Mouse (Mus musculus): ENCODE data around the gene Emb. TPM values are rescaled to one million over a fixed set of nuclear protein-coding genes. Genes with fewer than 3 reads are reported as not detected.

Emb gene
- polyA plus RNA-seq, 1 experiment from 2014 or later: 18.8 TPM

DNA sequence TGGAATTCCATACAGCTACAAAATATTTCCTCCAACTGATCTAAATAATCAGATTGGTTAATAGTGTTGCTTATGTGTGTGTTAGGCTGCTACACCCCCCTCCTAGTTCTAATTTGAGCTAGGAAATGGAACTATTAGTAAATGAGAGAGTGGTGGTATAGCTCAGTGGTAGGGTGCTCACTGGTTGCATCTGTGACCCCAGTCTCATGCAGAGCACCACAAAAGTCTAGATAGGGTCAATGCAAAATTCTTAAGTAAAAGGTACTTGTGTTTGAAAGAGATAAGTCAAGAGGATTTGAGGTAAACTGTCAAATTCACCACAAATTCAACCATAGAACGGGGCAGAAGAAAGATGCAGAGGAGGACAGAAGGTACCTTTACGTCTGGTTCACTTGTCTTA is 10.7 kb upstream of the Emb start:
- no peaks in the 10 kb centered on the region for H3K9me3 ChIP-seq (replicated peaks; ENCODE audit: control insufficient read depth, low read length)
- no peak overlapping the region for H3K4me3 ChIP-seq (replicated peaks; ENCODE audit: low read length)
- H3K36me3 ChIP-seq (ENCODE audit: control insufficient read depth, insufficient read depth, low read length): no peaks in the 10 kb centered on the region
- no peak for ATAC-seq (ENCODE audit: insufficient read depth, low FRiP score)
- 91% methylated on average over 2 of the region's 2 CpGs for WGBS
- H3K4me1 ChIP-seq (ENCODE audit: control insufficient read depth, insufficient read depth, low read length): no peaks in the 10 kb centered on the region
- H3K4me2 ChIP-seq (ENCODE audit: low read depth, low read length): no peak overlapping the region
- H3K9ac ChIP-seq (ENCODE audit: low read length): no peak overlapping the region
- no peak overlapping the region for H3K27ac ChIP-seq (ENCODE audit: low read length)
- no peaks in the 10 kb centered on the region for H3K27me3 ChIP-seq (ENCODE audit: control insufficient read depth, insufficient read depth, low read length)

DNA sequence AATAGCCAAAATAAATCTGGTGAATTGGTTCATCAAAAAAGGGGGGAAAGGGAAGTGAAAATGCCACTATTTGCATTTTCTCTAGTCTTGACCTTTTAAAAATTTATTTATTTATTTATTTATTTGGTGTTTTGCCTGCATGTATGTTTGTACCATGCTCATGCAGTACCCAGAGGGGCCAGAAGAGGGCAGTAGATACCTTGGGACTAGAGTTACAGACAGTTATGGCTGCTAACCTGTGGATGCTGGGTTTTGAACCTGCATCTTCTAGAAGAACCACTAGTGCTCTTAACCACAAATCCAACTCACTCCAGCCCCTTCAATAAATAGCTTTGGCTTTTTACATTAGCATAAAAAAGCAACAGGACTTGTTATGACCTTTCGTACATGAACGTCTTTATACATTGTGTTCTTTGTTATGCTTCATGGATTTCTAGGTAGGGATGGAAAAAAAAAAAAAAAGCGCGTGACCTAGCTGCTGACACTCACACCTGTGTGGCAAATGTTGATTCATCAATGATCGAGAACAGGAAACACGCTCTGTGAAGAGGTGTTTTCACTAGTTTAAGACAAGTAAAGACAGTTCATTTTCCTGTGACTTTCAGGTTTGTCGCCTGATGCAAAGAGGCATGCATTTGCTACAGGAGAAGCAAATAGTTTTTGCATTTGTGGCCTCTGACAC is 9.8 kb upstream of the Emb start:
- Histone ChIP-seq H3K9me3 (replicated peaks; ENCODE audit: control insufficient read depth, low read length) (no peaks in the 10 kb centered on the region), H3K4me2 (ENCODE audit: low read depth, low read length) (no peak overlapping the region), H3K4me3 (replicated peaks; ENCODE audit: low read length) (no peak overlapping the region), H3K9ac (ENCODE audit: low read length) (no peak overlapping the region), H3K27ac (ENCODE audit: low read length) (no peak overlapping the region), H3K36me3 (ENCODE audit: control insufficient read depth, insufficient read depth, low read length) (no peaks in the 10 kb centered on the region), H3K27me3 (ENCODE audit: control insufficient read depth, insufficient read depth, low read length) (no peaks in the 10 kb centered on the region), H3K4me1 (ENCODE audit: control insufficient read depth, insufficient read depth, low read length) (no peaks in the 10 kb centered on the region)
- WGBS: 86% methylated on average over 7 of the region's 7 CpGs
- no peak for ATAC-seq (ENCODE audit: insufficient read depth, low FRiP score)

- no peak overlapping the region for H3K27ac ChIP-seq (ENCODE audit: low read length)
These were observed 5.4 kb upstream of the Emb start for GRCm38 (mm10) chr13:117202755-117203471.

GRCm38 (mm10) chr13:117204685-117205084 is 3.7 kb upstream of the Emb start:
- Histone ChIP-seq H3K27ac (ENCODE audit: low read length) (no peak overlapping the region), H3K27me3 (ENCODE audit: control insufficient read depth, insufficient read depth, low read length) (no peaks in the 10 kb centered on the region), H3K4me3 (replicated peaks; ENCODE audit: low read length) (no peak overlapping the region), H3K9ac (ENCODE audit: low read length) (no peak overlapping the region), H3K4me2 (ENCODE audit: low read depth, low read length) (no peak overlapping the region), H3K9me3 (replicated peaks; ENCODE audit: control insufficient read depth, low read length) (no peaks in the 10 kb centered on the region), H3K4me1 (ENCODE audit: control insufficient read depth, insufficient read depth, low read length) (no peaks in the 10 kb centered on the region), H3K36me3 (ENCODE audit: control insufficient read depth, insufficient read depth, low read length) (no peaks in the 10 kb centered on the region)
- ATAC-seq (ENCODE audit: insufficient read depth, low FRiP score): no peak
- 90% methylated on average over 7 of the region's 7 CpGs for WGBS

More at GRCm38 (mm10) chr13:117202755-117203471, 5.4 kb upstream of the Emb start:
- Histone ChIP-seq H3K9ac (ENCODE audit: low read length) (no peak overlapping the region), H3K27me3 (ENCODE audit: control insufficient read depth, insufficient read depth, low read length) (no peaks in the 10 kb centered on the region), H3K36me3 (ENCODE audit: control insufficient read depth, insufficient read depth, low read length) (no peaks in the 10 kb centered on the region), H3K9me3 (replicated peaks; ENCODE audit: control insufficient read depth, low read length) (no peaks in the 10 kb centered on the region), H3K4me2 (ENCODE audit: low read depth, low read length) (no peak overlapping the region), H3K4me1 (ENCODE audit: control insufficient read depth, insufficient read depth, low read length) (no peaks in the 10 kb centered on the region), H3K4me3 (replicated peaks; ENCODE audit: low read length) (no peak overlapping the region)
- no peak for ATAC-seq (ENCODE audit: insufficient read depth, low FRiP score)
- WGBS: 43% methylated on average over 22 of the region's 22 CpGs

- Histone ChIP-seq H3K9me3 (replicated peaks; ENCODE audit: control insufficient read depth, low read length) (no peaks in the 10 kb centered on the region), H3K4me3 (replicated peaks; ENCODE audit: low read length) (no peak overlapping the region), H3K4me2 (ENCODE audit: low read depth, low read length) (no peak overlapping the region), H3K27ac (ENCODE audit: low read length) (no peak overlapping the region), H3K4me1 (ENCODE audit: control insufficient read depth, insufficient read depth, low read length) (no peaks in the 10 kb centered on the region), H3K9ac (ENCODE audit: low read length) (no peak overlapping the region), H3K27me3 (ENCODE audit: control insufficient read depth, insufficient read depth, low read length) (no peaks in the 10 kb centered on the region), H3K36me3 (ENCODE audit: control insufficient read depth, insufficient read depth, low read length) (no peaks in the 10 kb centered on the region)
- 88% methylated on average over 8 of the region's 8 CpGs for WGBS
- ATAC-seq (ENCODE audit: insufficient read depth, low FRiP score): no peak
These were observed 2.3 kb upstream of the Emb start for GRCm38 (mm10) chr13:117206066-117206465.

- H3K9ac ChIP-seq (ENCODE audit: low read length): no peak overlapping the region
These were observed 3.1 kb downstream of the Emb start for GRCm38 (mm10) chr13:117211386-117211875.

DNA sequence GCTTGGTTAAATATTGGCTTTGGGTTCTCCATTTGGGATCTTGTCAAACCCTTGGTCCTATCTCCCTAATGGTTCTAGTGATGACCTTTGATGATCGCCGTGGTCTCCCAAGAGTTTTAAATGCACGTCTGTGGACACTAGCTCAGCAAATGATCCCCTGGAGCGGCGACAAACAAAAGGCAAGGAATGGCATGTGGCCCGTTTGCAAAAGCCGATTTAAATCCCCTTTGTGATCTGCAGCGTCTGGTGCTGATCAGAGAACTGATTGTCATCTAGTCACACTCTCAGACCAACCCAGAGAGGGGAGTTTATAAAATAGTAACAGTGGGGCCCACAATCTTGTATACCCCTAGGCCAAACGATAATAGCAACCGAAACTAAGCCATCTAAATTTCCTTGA is 7.1 kb downstream of the Emb start:
- no peak for ATAC-seq (ENCODE audit: insufficient read depth, low FRiP score)
- WGBS: 27% methylated on average over 10 of the region's 10 CpGs

More at GRCm38 (mm10) chr13:117211386-117211875, 3.1 kb downstream of the Emb start:
- no peak overlapping the region for H3K27ac ChIP-seq (ENCODE audit: low read length)
- WGBS: 53% methylated on average over 11 of the region's 11 CpGs
- H3K36me3 ChIP-seq (ENCODE audit: control insufficient read depth, insufficient read depth, low read length): no peaks in the 10 kb centered on the region
- H3K4me3 ChIP-seq (replicated peaks; ENCODE audit: low read length): no peak overlapping the region
- no peaks in the 10 kb centered on the region for H3K9me3 ChIP-seq (replicated peaks; ENCODE audit: control insufficient read depth, low read length)
- ATAC-seq (ENCODE audit: insufficient read depth, low FRiP score): no peak
- H3K4me2 ChIP-seq (ENCODE audit: low read depth, low read length): no peak overlapping the region
- H3K4me1 ChIP-seq (ENCODE audit: control insufficient read depth, insufficient read depth, low read length): no peaks in the 10 kb centered on the region
- H3K27me3 ChIP-seq (ENCODE audit: control insufficient read depth, insufficient read depth, low read length): no peaks in the 10 kb centered on the region

GRCm38 (mm10) chr13:117216126-117216525 is 7.8 kb downstream of the Emb start:
- no peak overlapping the region for H3K4me3 ChIP-seq (replicated peaks; ENCODE audit: low read length)
- 38% methylated on average over 10 of the region's 10 CpGs for WGBS
- no peaks in the 10 kb centered on the region for H3K9me3 ChIP-seq (replicated peaks; ENCODE audit: control insufficient read depth, low read length)
- 0 out of 2 replicates have a peak, but pooled peaks cover 2% of the 10 kb centered on the region for H3K4me1 ChIP-seq (ENCODE audit: control insufficient read depth, insufficient read depth, low read length)
- no peak overlapping the region for H3K27ac ChIP-seq (ENCODE audit: low read length)
- no peak for ATAC-seq (ENCODE audit: insufficient read depth, low FRiP score)
- no peak overlapping the region for H3K9ac ChIP-seq (ENCODE audit: low read length)
- no peaks in the 10 kb centered on the region for H3K27me3 ChIP-seq (ENCODE audit: control insufficient read depth, insufficient read depth, low read length)
- no peaks in the 10 kb centered on the region for H3K36me3 ChIP-seq (ENCODE audit: control insufficient read depth, insufficient read depth, low read length)
- no peak overlapping the region for H3K4me2 ChIP-seq (ENCODE audit: low read depth, low read length)

More for the DNA sequence above, 7.1 kb downstream of the Emb start:
- no peak overlapping the region for H3K9ac ChIP-seq (ENCODE audit: low read length)
- H3K27ac ChIP-seq (ENCODE audit: low read length): no peak overlapping the region
- no peaks in the 10 kb centered on the region for H3K9me3 ChIP-seq (replicated peaks; ENCODE audit: control insufficient read depth, low read length)
- H3K36me3 ChIP-seq (ENCODE audit: control insufficient read depth, insufficient read depth, low read length): no peaks in the 10 kb centered on the region
- no peak overlapping the region for H3K4me2 ChIP-seq (ENCODE audit: low read depth, low read length)
- H3K4me3 ChIP-seq (replicated peaks; ENCODE audit: low read length): no peak overlapping the region
- H3K4me1 ChIP-seq (ENCODE audit: control insufficient read depth, insufficient read depth, low read length): no peaks in the 10 kb centered on the region
- no peaks in the 10 kb centered on the region for H3K27me3 ChIP-seq (ENCODE audit: control insufficient read depth, insufficient read depth, low read length)

DNA sequence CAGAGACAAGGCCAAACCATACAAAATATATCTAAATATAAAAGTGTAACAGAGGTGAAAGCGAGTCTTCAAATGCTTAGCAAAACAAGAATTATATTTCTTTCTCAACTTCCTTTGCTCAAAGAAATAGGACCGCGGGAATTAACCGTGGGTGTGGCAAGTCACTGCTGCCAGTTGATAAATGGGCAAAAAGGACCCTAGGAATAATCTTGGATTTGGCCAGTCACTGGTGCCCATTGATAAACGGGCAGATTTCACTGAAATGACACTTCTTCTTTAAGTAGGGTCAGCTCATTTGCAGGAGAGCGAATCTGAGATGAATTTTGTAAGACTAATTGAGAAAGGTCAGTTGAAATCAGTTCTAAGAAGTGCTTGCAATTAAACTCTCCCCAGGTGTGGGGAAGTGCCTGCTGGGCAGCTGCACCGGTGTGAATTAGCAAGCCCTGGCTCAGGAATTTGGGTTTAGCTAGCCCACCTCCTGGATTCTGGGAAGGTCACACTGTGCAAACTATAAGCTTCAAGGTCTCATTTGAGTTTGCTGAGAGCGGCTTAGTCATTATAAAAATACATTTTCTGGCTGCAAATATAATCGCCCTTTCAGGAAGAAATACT is 8.5 kb downstream of the Emb start:
- no peak for ATAC-seq (ENCODE audit: insufficient read depth, low FRiP score)
- Histone ChIP-seq H3K9me3 (replicated peaks; ENCODE audit: control insufficient read depth, low read length) (no peaks in the 10 kb centered on the region), H3K27me3 (ENCODE audit: control insufficient read depth, insufficient read depth, low read length) (no peaks in the 10 kb centered on the region), H3K4me2 (ENCODE audit: low read depth, low read length) (no peak overlapping the region), H3K36me3 (ENCODE audit: control insufficient read depth, insufficient read depth, low read length) (no peaks in the 10 kb centered on the region), H3K4me1 (ENCODE audit: control insufficient read depth, insufficient read depth, low read length) (0 out of 2 replicates have a peak, but pooled peaks cover 6% of the 10 kb centered on the region), H3K27ac (ENCODE audit: low read length) (no peak overlapping the region), H3K9ac (ENCODE audit: low read length) (no peak overlapping the region), H3K4me3 (replicated peaks; ENCODE audit: low read length) (no peak overlapping the region)
- 29% methylated on average over 9 of the region's 9 CpGs for WGBS

Data from stomach, embryonic 16.5 days (tissue).